Mouse (Mus musculus) midbrain, embryonic 16.5 days (tissue): ENCODE results near the gene Six5. TPM values are rescaled to one million over a fixed set of nuclear protein-coding genes. Genes with fewer than 3 reads are reported as not detected.

Experiments
- ATAC-seq: fragments of 200-750 bp; cut with Nextera tagmentation; 2 replicates; pipeline ENCODE4 v1.8.0; 2017; ENCODE audit warnings: moderate TSS enrichment
- H3K27ac ChIP-seq: fragments of 300-500 bp; sonication (generic); 2 replicates; pipeline ENCODE4 v1.5.1; 2014; ENCODE audit warnings: mild to moderate bottlenecking, low read length, mixed read lengths
- H3K27me3 ChIP-seq: fragments of 300-500 bp; sonication (generic); 2 replicates; pipeline ENCODE4 v1.6.1; 2014; ENCODE audit warnings: low read depth, low read length, mixed read lengths; ENCODE audit not compliant: control insufficient read depth, insufficient read depth
- H3K36me3 ChIP-seq: fragments of 300-500 bp; sonication (generic); 2 replicates; pipeline ENCODE4 v1.6.1; 2014; ENCODE audit warnings: mild to moderate bottlenecking, low read length, moderate library complexity, mixed read lengths; ENCODE audit not compliant: control insufficient read depth, insufficient read depth
- H3K4me1 ChIP-seq: fragments of 300-500 bp; sonication (generic); 2 replicates; pipeline ENCODE4 v1.6.1; 2014; ENCODE audit warnings: mild to moderate bottlenecking, low read length, mixed read lengths; ENCODE audit not compliant: control insufficient read depth, insufficient read depth
- H3K4me2 ChIP-seq: fragments of 300-500 bp; sonication (generic); 2 replicates; pipeline ENCODE4 v1.6.1; 2014; ENCODE audit warnings: mild to moderate bottlenecking, low read length, mixed read lengths
- H3K4me3 ChIP-seq: fragments of 300-500 bp; sonication (generic); 2 replicates; pipeline ENCODE4 v1.5.1; 2014; ENCODE audit warnings: low read depth, mild to moderate bottlenecking, low read length, moderate library complexity, mixed read lengths
- H3K9ac ChIP-seq: fragments of 300-500 bp; sonication (generic); 2 replicates; pipeline ENCODE4 v1.6.1; 2014; ENCODE audit warnings: low read depth, low read length, mixed read lengths
- H3K9me3 ChIP-seq: fragments of 300-500 bp; sonication (generic); replicated peaks from 2 replicates; pipeline ENCODE4 v1.6.1; 2014; ENCODE audit warnings: mild to moderate bottlenecking, low read length, mixed read lengths; ENCODE audit not compliant: control insufficient read depth, poor library complexity, severe bottlenecking
- WGBS: fragments of 180-500 bp; shearing (Covaris S2); extraction: QIAGEN DNeasy Blood & Tissue Kit; methylation state at CpG from one replicate; pipeline ENCODE4 v1.1.7; 2014; 5-methylcytosine and 5-hydroxymethylcytosine counted together
- polyA plus RNA-seq: library from polyadenylated mRNA; unstranded; fragments of >200 nt; fragmentation: Nextera tagmentation; extraction: Ambion mirVana; gene quantifications from 2 replicates; pipeline ENCODE4 v1.2.1, GENCODE M21; 2015

Gene Six5
- polyA plus RNA-seq, 1 experiment from 2014 or later: 1.6 TPM

DNA sequence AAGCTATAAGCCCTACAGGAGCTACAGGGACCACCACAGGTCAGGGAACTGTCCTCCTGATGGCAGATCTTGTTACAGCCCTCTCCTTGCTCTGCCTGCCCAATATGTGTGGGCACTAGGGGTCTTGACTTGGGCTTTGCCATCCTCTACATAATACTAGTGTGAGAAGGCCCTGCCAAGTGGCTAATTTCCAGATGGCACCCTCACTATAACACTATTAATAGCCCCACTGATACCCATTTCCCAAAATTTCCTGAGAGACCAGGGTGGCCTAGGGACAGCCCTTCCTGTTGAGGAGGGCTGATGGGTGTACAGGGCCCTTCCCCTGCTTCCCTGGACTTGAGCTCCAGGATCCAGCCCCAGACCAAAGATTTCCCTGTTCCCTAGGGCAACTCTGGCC lies 3.5 kb downstream of the Six5 start:
- Histone ChIP-seq H3K9ac (no peak overlapping the region), H3K27me3 (peaks cover 14% of the 10 kb centered on the region), H3K9me3 (no peaks in the 10 kb centered on the region), H3K4me1 (peaks cover 28% of the 10 kb centered on the region), H3K4me3 (no peak overlapping the region), H3K27ac (no peak overlapping the region), H3K36me3 (no peaks in the 10 kb centered on the region), H3K4me2 (no peak overlapping the region)
- ATAC-seq: no peak

DNA sequence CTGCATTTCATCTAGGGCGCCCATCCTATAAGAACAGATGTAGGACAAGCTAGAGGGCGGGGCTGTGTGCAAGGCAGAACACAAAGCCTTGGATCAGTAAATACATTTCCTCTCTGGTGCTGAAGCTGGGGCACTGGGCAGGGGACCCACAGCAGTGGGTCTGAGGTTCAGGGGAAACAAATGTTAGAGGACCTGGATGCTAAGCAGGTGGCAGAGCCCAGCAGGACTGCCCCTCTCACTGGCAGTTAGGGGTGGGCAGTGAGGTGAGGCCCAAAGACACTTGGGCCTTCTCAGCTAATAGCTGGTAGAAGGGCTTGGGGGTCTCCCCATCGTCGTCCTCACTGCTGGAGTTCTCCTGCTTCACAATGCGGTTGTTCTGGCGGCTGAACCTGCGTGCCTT lies 4.4 kb downstream of the Six5 start:
- H3K36me3 ChIP-seq: no peaks in the 10 kb centered on the region
- H3K27ac ChIP-seq: no peak overlapping the region
- H3K4me2 ChIP-seq: no peak overlapping the region
- no peak overlapping the region for H3K9ac ChIP-seq
- peaks cover 14% of the 10 kb centered on the region for H3K27me3 ChIP-seq
- H3K9me3 ChIP-seq: no peaks in the 10 kb centered on the region
- peaks cover 20% of the 10 kb centered on the region for H3K4me1 ChIP-seq
- ATAC-seq: no peak
- WGBS: 61% methylated on average over 7 of the region's 7 CpGs
- no peak overlapping the region for H3K4me3 ChIP-seq

DNA sequence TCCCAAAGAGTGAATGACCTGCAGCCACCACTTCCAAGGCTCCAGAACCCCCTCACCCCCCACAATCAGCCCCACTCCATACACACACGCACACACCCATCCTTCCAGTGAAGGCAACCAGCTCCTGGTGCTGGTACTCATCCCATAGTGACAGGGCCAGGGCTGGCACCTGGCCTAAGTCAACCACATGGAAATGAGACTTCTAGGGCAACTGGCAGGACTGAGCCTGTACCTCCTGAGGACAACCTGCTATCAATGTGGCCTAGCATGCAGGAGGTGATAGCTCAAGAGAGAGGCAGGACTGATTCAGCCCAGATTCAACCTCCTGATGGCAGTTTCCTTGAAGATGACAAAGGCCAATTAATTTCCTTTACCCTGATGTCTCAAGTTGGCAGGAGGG lies 5.9 kb downstream of the Six5 start:
- WGBS: 85% methylated on average over 1 of the region's 1 CpGs
- Histone ChIP-seq H3K27ac (no peak overlapping the region), H3K4me2 (no peak overlapping the region), H3K4me1 (peaks cover 7% of the 10 kb centered on the region), H3K9ac (no peak overlapping the region), H3K9me3 (no peaks in the 10 kb centered on the region), H3K27me3 (0 out of 2 replicates have a peak, but pooled peaks cover 1% of the 10 kb centered on the region), H3K4me3 (no peak overlapping the region), H3K36me3 (no peaks in the 10 kb centered on the region)
- no peak for ATAC-seq

GRCm38 (mm10) chr7:19103741-19104140 lies 9.3 kb downstream of the Six5 start:
- no peak for ATAC-seq
- Histone ChIP-seq H3K9me3 (no peaks in the 10 kb centered on the region), H3K36me3 (no peaks in the 10 kb centered on the region), H3K4me2 (no peak overlapping the region), H3K4me1 (no peaks in the 10 kb centered on the region), H3K4me3 (no peak overlapping the region), H3K27ac (no peak overlapping the region), H3K9ac (no peak overlapping the region), H3K27me3 (no peaks in the 10 kb centered on the region)

- Histone ChIP-seq H3K9me3 (no peaks in the 10 kb centered on the region), H3K36me3 (no peaks in the 10 kb centered on the region), H3K9ac (no peak overlapping the region), H3K4me1 (no peaks in the 10 kb centered on the region), H3K27ac (no peak overlapping the region), H3K27me3 (no peaks in the 10 kb centered on the region), H3K4me3 (no peak overlapping the region), H3K4me2 (no peak overlapping the region)
- no peak for ATAC-seq
- WGBS: 74% methylated on average over 2 of the region's 2 CpGs
These were observed 10.1 kb downstream of the Six5 start for GRCm38 (mm10) chr7:19104486-19104885.

DNA sequence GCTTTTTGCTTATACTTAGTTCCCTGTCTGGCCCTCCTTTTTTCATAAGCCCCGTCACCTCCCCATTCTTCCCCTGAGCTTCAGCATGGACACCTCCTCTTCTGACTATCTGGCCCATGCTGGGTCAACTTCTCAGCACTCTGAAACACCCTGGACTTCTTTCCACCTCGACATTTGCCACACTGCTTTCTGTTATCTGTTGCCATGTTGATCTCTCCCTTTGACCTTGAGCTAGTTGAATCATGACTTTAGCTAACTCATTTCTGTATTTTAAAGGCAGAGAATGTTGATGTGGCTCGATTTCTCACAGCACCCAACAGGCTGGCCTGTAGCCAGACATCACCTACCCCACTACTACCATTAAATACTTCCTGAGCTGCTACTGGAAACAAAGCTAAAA lies 13.0 kb downstream of the Six5 start:
- ATAC-seq: no peak
- no peak overlapping the region for H3K4me3 ChIP-seq
- no peak overlapping the region for H3K9ac ChIP-seq
- 63% methylated on average over 3 of the region's 3 CpGs for WGBS
- H3K36me3 ChIP-seq: no peaks in the 10 kb centered on the region
- H3K9me3 ChIP-seq: no peaks in the 10 kb centered on the region
- no peak overlapping the region for H3K4me2 ChIP-seq
- no peak overlapping the region for H3K27ac ChIP-seq
- H3K4me1 ChIP-seq: no peaks in the 10 kb centered on the region
- no peaks in the 10 kb centered on the region for H3K27me3 ChIP-seq

DNA sequence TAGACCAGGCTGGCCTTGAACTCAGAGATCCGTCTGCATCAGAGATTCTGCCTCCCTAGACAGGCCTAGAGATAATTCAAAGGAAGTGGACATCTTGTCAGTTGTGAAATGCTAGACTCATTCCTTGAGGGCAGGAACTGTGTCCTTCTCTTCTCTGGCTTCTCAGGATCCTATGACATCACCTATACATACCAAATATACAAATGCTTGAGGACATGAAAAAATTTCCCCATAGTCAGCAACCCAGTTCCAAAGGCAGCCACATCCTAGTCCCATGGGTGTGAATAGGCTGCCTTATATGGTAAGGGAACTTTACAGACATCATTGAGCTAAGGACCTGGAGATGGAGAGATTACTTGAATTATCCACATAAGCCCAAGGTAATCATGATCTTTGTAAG lies 15.2 kb downstream of the Six5 start:
- Histone ChIP-seq H3K27ac (no peak overlapping the region), H3K36me3 (no peaks in the 10 kb centered on the region), H3K9ac (no peak overlapping the region), H3K27me3 (no peaks in the 10 kb centered on the region), H3K4me2 (no peak overlapping the region), H3K9me3 (no peaks in the 10 kb centered on the region), H3K4me3 (no peak overlapping the region), H3K4me1 (no peaks in the 10 kb centered on the region)
- ATAC-seq: no peak
- 84% methylated on average over 1 of the region's 1 CpGs for WGBS

GRCm38 (mm10) chr7:19118028-19118771 lies 23.8 kb downstream of the Six5 start, which contains the start of gene Gm4969:
Gene Gm4969 (minus strand): TSS chr7:19118368.
- Histone ChIP-seq H3K9ac (peak within 1 kb of the TSS; percentile 44), H3K4me2 (peak within 1 kb of the TSS; percentile 62), H3K27ac (peak within 1 kb of the TSS; percentile 56), H3K4me3 (peak within 1 kb of the TSS; percentile 40), H3K36me3 (no peaks in the 10 kb centered on the region), H3K4me1 (peaks cover 20% of the 10 kb centered on the region), H3K27me3 (no peaks in the 10 kb centered on the region), H3K9me3 (no peaks in the 10 kb centered on the region; the same call in 1 of the 2 replicates)
- peak; percentile 59 for ATAC-seq
- WGBS: 20% methylated on average over 56 of the region's 64 CpGs

DNA sequence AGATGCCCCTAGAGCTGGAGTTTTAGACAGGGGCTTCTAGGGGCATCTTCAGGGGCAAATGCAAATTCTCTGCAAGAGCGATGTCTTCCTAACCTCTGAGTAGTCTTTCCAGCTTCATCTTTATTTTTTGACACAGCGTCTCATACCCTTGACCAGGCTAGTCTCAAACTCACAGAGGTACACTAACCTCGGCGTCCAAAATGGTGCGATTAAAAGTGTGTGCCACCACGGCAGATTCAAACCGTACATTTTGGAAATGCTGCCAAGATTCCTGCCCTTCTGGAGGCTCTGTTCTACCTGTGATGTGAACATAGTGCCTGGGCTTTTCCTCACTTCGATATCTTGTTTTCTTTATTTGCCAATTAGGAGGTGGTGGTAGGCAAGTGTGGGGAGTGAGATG lies 24.7 kb downstream of the Six5 start:
- Histone ChIP-seq H3K9ac (no peak overlapping the region), H3K4me3 (no peak overlapping the region), H3K27me3 (no peaks in the 10 kb centered on the region), H3K27ac (no peak overlapping the region), H3K4me1 (peaks cover 20% of the 10 kb centered on the region), H3K36me3 (no peaks in the 10 kb centered on the region), H3K9me3 (no peaks in the 10 kb centered on the region; the same call in 1 of the 2 replicates), H3K4me2 (peak overlapping the region; percentile 9; the same call in 1 of the 2 replicates)
- WGBS: 92% methylated on average over 8 of the region's 8 CpGs
- peak; percentile 38 for ATAC-seq
